Mouse (Mus musculus): ENCODE results near the gene Gpatch2. TPM values are rescaled to one million over a fixed set of nuclear protein-coding genes. Genes with fewer than 3 reads are reported as not detected.

Gpatch2 gene
- polyA plus RNA-seq, 1 experiment from 2014 or later = 21.1 TPM

GRCm38 (mm10) chr1:187267601-187268000 is 52.3 kb downstream of the Gpatch2 start:
- H3K9me3 ChIP-seq (replicated peaks) = no peaks in the 10 kb centered on the region
- H3K4me1 ChIP-seq = peaks cover 7% of the 10 kb centered on the region; the same call in 1 of the 2 replicates
- no peak overlapping the region for H3K4me2 ChIP-seq
- no peaks in the 10 kb centered on the region for H3K27me3 ChIP-seq
- WGBS = 49% methylated on average over 4 of the region's 4 CpGs
- no peak overlapping the region for H3K4me3 ChIP-seq (replicated peaks)
- ATAC-seq (replicated peaks; ENCODE audit: low FRiP score) = no peak
- no peaks in the 10 kb centered on the region for H3K36me3 ChIP-seq
- no peak overlapping the region for H3K9ac ChIP-seq
- no peak overlapping the region for H3K27ac ChIP-seq

- Histone ChIP-seq H3K9me3 (replicated peaks) (no peaks in the 10 kb centered on the region), H3K4me1 (peaks cover 5% of the 10 kb centered on the region; the same call in 1 of the 2 replicates), H3K27ac (no peak overlapping the region), H3K4me2 (no peak overlapping the region), H3K4me3 (replicated peaks) (no peak overlapping the region), H3K27me3 (no peaks in the 10 kb centered on the region), H3K36me3 (no peaks in the 10 kb centered on the region), H3K9ac (no peak overlapping the region)
- 81% methylated on average over 10 of the region's 10 CpGs for WGBS
- no peak for ATAC-seq (replicated peaks; ENCODE audit: low FRiP score)
Measured at GRCm38 (mm10) chr1:187270318-187271247, 55.3 kb downstream of the Gpatch2 start.

- whole genome bisulfite sequencing = 50% methylated on average over 9 of the region's 9 CpGs
- no peak; the same call in 1 of the 2 replicates for ATAC-seq (replicated peaks; ENCODE audit: low FRiP score)
Measured at GRCm38 (mm10) chr1:187277324-187277723, 62.0 kb downstream of the Gpatch2 start.

GRCm38 (mm10) chr1:187278472-187278871 is 63.2 kb downstream of the Gpatch2 start:
- no peaks in the 10 kb centered on the region for H3K9me3 ChIP-seq (replicated peaks)
- no peak overlapping the region for H3K9ac ChIP-seq
- H3K27ac ChIP-seq = no peak overlapping the region
- no peak for ATAC-seq (replicated peaks; ENCODE audit: low FRiP score)
- 45% methylated on average over 5 of the region's 5 CpGs for WGBS
- H3K4me2 ChIP-seq = no peak overlapping the region
- H3K4me3 ChIP-seq (replicated peaks) = no peak overlapping the region
- no peaks in the 10 kb centered on the region for H3K27me3 ChIP-seq
- peaks cover 13% of the 10 kb centered on the region for H3K4me1 ChIP-seq
- no peaks in the 10 kb centered on the region for H3K36me3 ChIP-seq

More at GRCm38 (mm10) chr1:187277324-187277723, 62.0 kb downstream of the Gpatch2 start:
- Histone ChIP-seq H3K36me3 (no peaks in the 10 kb centered on the region), H3K27me3 (no peaks in the 10 kb centered on the region), H3K4me2 (no peak overlapping the region), H3K9me3 (replicated peaks) (no peaks in the 10 kb centered on the region), H3K27ac (no peak overlapping the region), H3K4me1 (peaks cover 13% of the 10 kb centered on the region), H3K4me3 (replicated peaks) (no peak overlapping the region), H3K9ac (no peak overlapping the region)

- Histone ChIP-seq H3K9ac (no peak overlapping the region), H3K36me3 (no peaks in the 10 kb centered on the region), H3K27me3 (no peaks in the 10 kb centered on the region), H3K4me2 (no peak overlapping the region), H3K9me3 (replicated peaks) (no peaks in the 10 kb centered on the region), H3K4me1 (peaks cover 13% of the 10 kb centered on the region), H3K27ac (no peak overlapping the region), H3K4me3 (replicated peaks) (no peak overlapping the region)
- 67% methylated on average over 4 of the region's 4 CpGs for WGBS
- no peak for ATAC-seq (replicated peaks; ENCODE audit: low FRiP score)
Measured at GRCm38 (mm10) chr1:187279776-187280175, 64.5 kb downstream of the Gpatch2 start.

- Histone ChIP-seq H3K9ac (no peak overlapping the region), H3K27me3 (no peaks in the 10 kb centered on the region), H3K9me3 (replicated peaks) (no peaks in the 10 kb centered on the region), H3K4me3 (replicated peaks) (no peak overlapping the region), H3K27ac (no peak overlapping the region), H3K36me3 (no peaks in the 10 kb centered on the region), H3K4me2 (no peak overlapping the region), H3K4me1 (peaks cover 12% of the 10 kb centered on the region)
- WGBS = 84% methylated on average over 3 of the region's 3 CpGs
- no peak for ATAC-seq (replicated peaks; ENCODE audit: low FRiP score)
Measured at GRCm38 (mm10) chr1:187282321-187282720, 67.0 kb downstream of the Gpatch2 start.

GRCm38 (mm10) chr1:187282804-187283203 is 67.5 kb downstream of the Gpatch2 start:
- Histone ChIP-seq H3K27me3 (no peaks in the 10 kb centered on the region), H3K4me1 (peaks cover 7% of the 10 kb centered on the region), H3K9ac (no peak overlapping the region), H3K27ac (no peak overlapping the region), H3K4me3 (replicated peaks) (no peak overlapping the region), H3K9me3 (replicated peaks) (no peaks in the 10 kb centered on the region), H3K4me2 (no peak overlapping the region), H3K36me3 (no peaks in the 10 kb centered on the region)
- ATAC-seq (replicated peaks; ENCODE audit: low FRiP score) = no peak
- 67% methylated on average over 6 of the region's 6 CpGs for WGBS

GRCm38 (mm10) chr1:187285735-187286134 is 70.4 kb downstream of the Gpatch2 start:
- no peak overlapping the region for H3K4me2 ChIP-seq
- no peaks in the 10 kb centered on the region for H3K9me3 ChIP-seq (replicated peaks)
- H3K36me3 ChIP-seq = no peaks in the 10 kb centered on the region
- 48% methylated on average over 8 of the region's 8 CpGs for WGBS
- ATAC-seq (replicated peaks; ENCODE audit: low FRiP score) = no peak
- no peaks in the 10 kb centered on the region for H3K4me1 ChIP-seq
- no peak overlapping the region for H3K4me3 ChIP-seq (replicated peaks)
- no peak overlapping the region for H3K27ac ChIP-seq
- H3K27me3 ChIP-seq = no peaks in the 10 kb centered on the region
- H3K9ac ChIP-seq = no peak overlapping the region

- WGBS = 87% methylated on average over 4 of the region's 4 CpGs
Measured at GRCm38 (mm10) chr1:187286411-187286810, 71.1 kb downstream of the Gpatch2 start.

GRCm38 (mm10) chr1:187286924-187287323 is 71.6 kb downstream of the Gpatch2 start:
- Histone ChIP-seq H3K36me3 (no peaks in the 10 kb centered on the region), H3K4me2 (no peak overlapping the region), H3K9ac (no peak overlapping the region), H3K4me1 (peaks cover 8% of the 10 kb centered on the region), H3K9me3 (replicated peaks) (no peaks in the 10 kb centered on the region), H3K27me3 (no peaks in the 10 kb centered on the region), H3K27ac (no peak overlapping the region), H3K4me3 (replicated peaks) (no peak overlapping the region)
- 70% methylated on average over 3 of the region's 3 CpGs for WGBS
- ATAC-seq (replicated peaks; ENCODE audit: low FRiP score) = no peak

More at GRCm38 (mm10) chr1:187286411-187286810, 71.1 kb downstream of the Gpatch2 start:
- no peaks in the 10 kb centered on the region for H3K36me3 ChIP-seq
- peaks cover 3% of the 10 kb centered on the region; the same call in 1 of the 2 replicates for H3K4me1 ChIP-seq
- H3K4me3 ChIP-seq (replicated peaks) = no peak overlapping the region
- H3K9ac ChIP-seq = no peak overlapping the region
- no peaks in the 10 kb centered on the region for H3K27me3 ChIP-seq
- ATAC-seq (replicated peaks; ENCODE audit: low FRiP score) = no peak
- no peak overlapping the region for H3K4me2 ChIP-seq
- H3K9me3 ChIP-seq (replicated peaks) = no peaks in the 10 kb centered on the region
- H3K27ac ChIP-seq = no peak overlapping the region

GRCm38 (mm10) chr1:187290186-187290585 is 74.9 kb downstream of the Gpatch2 start:
- Histone ChIP-seq H3K4me3 (replicated peaks) (no peak overlapping the region), H3K27me3 (no peaks in the 10 kb centered on the region), H3K4me1 (peaks cover 14% of the 10 kb centered on the region), H3K4me2 (no peak overlapping the region), H3K27ac (no peak overlapping the region), H3K9me3 (replicated peaks) (no peaks in the 10 kb centered on the region), H3K9ac (no peak overlapping the region), H3K36me3 (no peaks in the 10 kb centered on the region)
- ATAC-seq (replicated peaks; ENCODE audit: low FRiP score) = no peak
- 92% methylated on average over 7 of the region's 7 CpGs for WGBS
